Mouse (Mus musculus): ENCODE measurements at regions not wholly inside any gene's neighbourhood (a gene's known extent, or its start where the extent isn't known, plus 50 kb on each side); places are given as distances from the start of the nearest gene placed in this dataset.

DNA sequence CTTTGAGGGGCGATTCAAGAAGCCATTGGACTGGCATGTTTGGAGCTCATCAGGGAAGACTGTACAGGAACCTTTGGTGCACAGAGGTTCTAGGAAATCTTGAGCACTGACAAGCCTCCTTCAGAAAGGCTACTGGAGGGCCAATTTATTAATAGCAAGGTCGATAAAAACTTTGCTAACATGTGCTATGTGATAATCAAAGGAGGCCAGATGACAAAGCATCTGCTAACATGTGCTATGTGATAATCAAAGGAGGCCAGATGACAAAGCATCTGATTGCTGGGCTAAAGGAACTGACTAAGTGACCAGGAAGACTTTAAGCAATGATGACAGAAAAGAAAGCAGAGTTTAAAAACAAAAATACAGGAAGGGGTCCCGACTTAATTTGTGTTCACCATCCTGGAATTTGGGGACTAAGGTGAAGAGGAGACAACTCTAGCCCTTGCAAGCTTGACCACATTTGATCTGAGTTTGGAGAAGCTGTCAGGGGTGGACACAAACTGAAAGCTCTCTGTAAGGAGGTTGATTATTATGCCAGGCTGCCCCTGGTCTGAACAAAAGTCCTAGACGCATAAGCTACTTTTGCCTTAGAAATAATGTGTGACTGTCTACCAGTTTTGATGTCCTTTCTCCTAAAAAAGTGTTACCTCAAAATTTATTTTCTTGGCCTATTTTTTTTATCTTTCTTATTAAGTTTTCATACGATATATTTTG, 455.5 kb upstream of the Fam92a start:
- no peak overlapping the region for H3K9ac ChIP-seq (ENCODE audit: low read depth, low read length)
- peaks cover 6% of the 10 kb centered on the region for H3K27me3 ChIP-seq (ENCODE audit: control insufficient read depth, insufficient read depth, low read length)
- H3K4me1 ChIP-seq (replicated peaks; ENCODE audit: control insufficient read depth, insufficient read depth, low read length) = no peaks in the 10 kb centered on the region
- H3K4me3 ChIP-seq (ENCODE audit: low read depth, low read length) = no peak overlapping the region
- H3K4me2 ChIP-seq (replicated peaks; ENCODE audit: low read depth, low read length) = no peak overlapping the region
- DNase-seq (ENCODE audit: low spot score) (no peak), ATAC-seq (ENCODE audit: low FRiP score) (no peak)
- WGBS = 72% methylated on average over 5 of the region's 5 CpGs
- no peaks in the 10 kb centered on the region for H3K36me3 ChIP-seq (ENCODE audit: control insufficient read depth, insufficient read depth, low read length)
- no peak overlapping the region for H3K27ac ChIP-seq (ENCODE audit: low read depth, low read length)
- no peaks in the 10 kb centered on the region for H3K9me3 ChIP-seq (ENCODE audit: control insufficient read depth, low read length)

DNA sequence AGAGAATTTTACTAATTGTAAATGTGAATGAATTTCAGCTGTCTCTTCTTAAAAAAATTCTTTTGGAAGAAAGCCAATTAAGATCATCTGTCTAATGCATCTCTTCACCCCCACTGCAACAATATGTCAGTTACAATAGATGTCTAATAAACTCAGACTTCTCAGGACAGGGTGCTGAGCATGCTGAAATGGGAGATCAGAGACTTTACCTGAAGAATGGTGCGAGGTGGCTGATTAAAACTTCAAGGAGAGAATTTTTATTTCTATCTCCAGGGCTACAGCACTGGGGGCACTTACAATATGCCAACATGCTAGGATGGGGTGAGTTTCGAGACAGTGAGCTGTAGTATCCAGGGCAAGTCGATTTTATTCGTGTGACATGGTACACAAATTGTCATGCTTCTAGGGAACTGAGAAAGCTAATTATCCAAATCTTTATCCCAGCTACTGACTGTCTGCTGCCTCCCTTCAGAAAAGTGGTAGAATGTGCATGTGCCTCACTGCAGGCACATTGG, 449.0 kb upstream of the Fam92a start:
- DNase-seq (ENCODE audit: low spot score) = no peak
- peak; percentile 30; the same call in 1 of the 2 replicates for ATAC-seq (ENCODE audit: low FRiP score)

DNA sequence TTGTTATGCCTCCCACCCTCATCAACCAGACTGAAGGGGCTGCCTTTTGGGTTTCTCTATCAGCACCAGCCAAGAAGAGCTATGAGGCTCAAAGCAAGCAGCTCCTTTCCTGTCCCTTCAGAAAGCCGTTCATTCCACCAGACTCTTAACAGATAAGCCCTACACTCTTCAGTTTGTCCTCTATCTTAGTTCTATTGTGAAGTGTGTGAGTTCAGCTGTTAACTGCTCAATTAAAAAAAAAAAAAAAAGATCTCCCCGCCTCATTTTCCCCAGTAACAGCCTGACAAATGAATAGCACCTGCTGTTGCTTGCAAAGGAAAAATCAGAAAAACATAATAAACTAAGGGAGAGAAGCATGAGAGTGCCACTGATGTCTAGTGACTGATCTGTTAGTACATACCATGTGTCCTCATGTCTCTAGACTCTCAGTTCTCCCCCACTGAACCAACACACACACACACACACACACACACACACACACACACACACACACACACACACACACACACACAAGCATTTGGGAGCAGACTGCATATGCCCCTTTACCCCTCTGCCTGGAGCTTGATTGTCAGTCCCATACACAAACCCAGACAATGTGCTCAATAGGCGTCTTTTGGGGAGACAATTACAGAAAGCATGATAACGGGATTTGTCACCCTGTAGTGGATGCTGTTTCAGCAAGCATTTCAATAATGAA, 448.4 kb upstream of the Fam92a start:
- Histone ChIP-seq H3K4me1 (replicated peaks; ENCODE audit: control insufficient read depth, insufficient read depth, low read length) (no peaks in the 10 kb centered on the region; the same call in 1 of the 2 replicates), H3K36me3 (ENCODE audit: control insufficient read depth, insufficient read depth, low read length) (no peaks in the 10 kb centered on the region), H3K4me2 (replicated peaks; ENCODE audit: low read depth, low read length) (no peak overlapping the region), H3K27me3 (ENCODE audit: control insufficient read depth, insufficient read depth, low read length) (no peaks in the 10 kb centered on the region), H3K4me3 (ENCODE audit: low read depth, low read length) (no peak overlapping the region), H3K9ac (ENCODE audit: low read depth, low read length) (no peak overlapping the region), H3K27ac (ENCODE audit: low read depth, low read length) (no peak overlapping the region), H3K9me3 (ENCODE audit: control insufficient read depth, low read length) (no peaks in the 10 kb centered on the region)
- DNase-seq (ENCODE audit: low spot score) (no peak), ATAC-seq (ENCODE audit: low FRiP score) (peak; percentile 73)
- WGBS = 45% methylated on average over 4 of the region's 4 CpGs

More for the DNA sequence above, 449.0 kb upstream of the Fam92a start:
- Histone ChIP-seq H3K27me3 (ENCODE audit: control insufficient read depth, insufficient read depth, low read length) (no peaks in the 10 kb centered on the region; the same call in 1 of the 2 replicates), H3K9ac (ENCODE audit: low read depth, low read length) (no peak overlapping the region), H3K4me2 (replicated peaks; ENCODE audit: low read depth, low read length) (no peak overlapping the region), H3K27ac (ENCODE audit: low read depth, low read length) (no peak overlapping the region), H3K36me3 (ENCODE audit: control insufficient read depth, insufficient read depth, low read length) (no peaks in the 10 kb centered on the region), H3K4me3 (ENCODE audit: low read depth, low read length) (no peak overlapping the region), H3K9me3 (ENCODE audit: control insufficient read depth, low read length) (no peaks in the 10 kb centered on the region), H3K4me1 (replicated peaks; ENCODE audit: control insufficient read depth, insufficient read depth, low read length) (no peaks in the 10 kb centered on the region; the same call in 1 of the 2 replicates)
- 68% methylated on average over 4 of the region's 4 CpGs for WGBS

DNA sequence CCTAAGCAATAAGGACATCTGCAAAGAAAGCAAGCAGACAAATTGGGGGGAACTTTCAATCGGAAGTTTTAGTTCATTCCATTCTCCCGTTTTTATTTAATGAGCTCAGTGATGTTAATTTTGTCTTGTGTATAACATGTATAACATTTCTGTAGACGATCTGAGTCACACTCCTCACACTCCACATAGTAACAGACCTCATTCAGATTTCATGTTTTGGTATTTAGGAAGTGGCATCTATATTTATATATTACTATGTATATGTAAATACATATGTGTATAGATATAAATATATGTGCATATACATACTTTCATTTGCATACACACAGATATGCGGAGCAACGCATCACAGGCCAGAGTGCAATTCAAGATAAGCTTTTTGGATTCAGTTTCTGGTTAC, 444.9 kb upstream of the Fam92a start:
- DNase-seq (ENCODE audit: low spot score) = no peak
- no peaks in the 10 kb centered on the region; the same call in 1 of the 2 replicates for H3K4me1 ChIP-seq (replicated peaks; ENCODE audit: control insufficient read depth, insufficient read depth, low read length)
- H3K9me3 ChIP-seq (ENCODE audit: control insufficient read depth, low read length) = no peaks in the 10 kb centered on the region
- no peak for ATAC-seq (ENCODE audit: low FRiP score)
- H3K4me2 ChIP-seq (replicated peaks; ENCODE audit: low read depth, low read length) = no peak overlapping the region
- H3K27ac ChIP-seq (ENCODE audit: low read depth, low read length) = no peak overlapping the region
- no peak overlapping the region for H3K9ac ChIP-seq (ENCODE audit: low read depth, low read length)
- H3K36me3 ChIP-seq (ENCODE audit: control insufficient read depth, insufficient read depth, low read length) = no peaks in the 10 kb centered on the region
- 88% methylated on average over 5 of the region's 5 CpGs for WGBS
- H3K27me3 ChIP-seq (ENCODE audit: control insufficient read depth, insufficient read depth, low read length) = no peaks in the 10 kb centered on the region
- no peak overlapping the region for H3K4me3 ChIP-seq (ENCODE audit: low read depth, low read length)

DNA sequence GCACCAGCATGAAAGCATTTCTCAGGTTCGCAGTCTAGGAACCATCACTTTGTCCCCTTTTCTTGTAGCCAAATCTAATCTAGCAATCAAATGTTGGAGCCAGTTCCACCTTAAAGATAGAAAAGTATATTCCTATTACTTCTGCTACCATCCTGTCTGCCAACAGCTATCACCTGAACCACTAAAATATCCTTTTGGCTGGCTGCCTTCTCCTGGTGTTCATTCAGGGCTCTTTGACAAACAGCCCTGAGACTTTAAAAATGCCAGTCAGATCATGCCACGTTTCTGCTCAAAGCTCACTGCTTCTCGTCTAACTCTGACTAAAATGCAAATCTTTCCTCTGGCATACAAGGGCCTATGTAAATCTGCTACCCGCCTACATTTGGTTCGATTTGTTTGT, 439.7 kb upstream of the Fam92a start:
- WGBS = 75% methylated on average over 5 of the region's 5 CpGs
- Histone ChIP-seq H3K9ac (ENCODE audit: low read depth, low read length) (no peak overlapping the region), H3K27ac (ENCODE audit: low read depth, low read length) (no peak overlapping the region), H3K9me3 (ENCODE audit: control insufficient read depth, low read length) (no peaks in the 10 kb centered on the region), H3K4me1 (replicated peaks; ENCODE audit: control insufficient read depth, insufficient read depth, low read length) (no peaks in the 10 kb centered on the region), H3K36me3 (ENCODE audit: control insufficient read depth, insufficient read depth, low read length) (no peaks in the 10 kb centered on the region), H3K27me3 (ENCODE audit: control insufficient read depth, insufficient read depth, low read length) (no peaks in the 10 kb centered on the region), H3K4me3 (ENCODE audit: low read depth, low read length) (no peak overlapping the region), H3K4me2 (replicated peaks; ENCODE audit: low read depth, low read length) (no peak overlapping the region)
- DNase-seq (ENCODE audit: low spot score) (no peak), ATAC-seq (ENCODE audit: low FRiP score) (no peak)

DNA sequence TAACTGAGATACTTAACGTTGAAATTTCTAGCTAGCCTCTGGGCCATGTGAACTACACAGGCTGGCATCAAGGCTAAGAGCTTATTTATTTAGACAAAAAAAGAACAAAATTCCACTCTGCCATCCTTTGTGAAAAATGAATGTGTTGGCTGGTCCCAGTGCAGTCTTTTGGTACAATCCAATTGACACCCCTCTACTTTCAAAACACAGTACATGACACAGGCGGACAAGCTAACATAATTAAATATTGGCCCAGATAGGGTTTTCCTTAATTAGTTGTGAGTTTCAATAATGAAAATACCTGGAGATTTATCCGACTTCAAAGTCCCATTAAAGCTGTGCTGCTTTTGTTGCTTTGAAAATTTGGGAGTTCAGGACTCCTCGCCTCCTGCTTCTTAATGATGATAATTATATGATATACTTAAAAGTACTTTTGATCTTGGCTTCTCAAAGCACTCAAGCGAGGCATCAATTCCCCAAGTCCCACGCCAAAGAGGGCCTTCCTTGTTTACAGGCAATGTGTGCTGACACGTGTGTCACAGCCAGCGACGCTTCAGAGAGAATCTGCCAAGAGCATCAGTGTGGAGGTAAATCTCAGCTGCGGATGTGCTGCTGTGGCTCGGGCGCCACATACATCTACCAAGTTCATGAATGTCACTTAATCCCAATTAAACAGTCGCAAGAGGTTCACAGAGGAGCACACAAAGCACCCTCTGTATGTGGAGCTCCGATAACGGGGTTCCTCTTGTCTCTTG, 429.5 kb upstream of the Fam92a start:
- H3K36me3 ChIP-seq (ENCODE audit: control insufficient read depth, insufficient read depth, low read length) = no peaks in the 10 kb centered on the region
- H3K9ac ChIP-seq (ENCODE audit: low read depth, low read length) = no peak overlapping the region
- no peak for ATAC-seq (ENCODE audit: low FRiP score)
- H3K9me3 ChIP-seq (ENCODE audit: control insufficient read depth, low read length) = no peaks in the 10 kb centered on the region
- H3K4me2 ChIP-seq (replicated peaks; ENCODE audit: low read depth, low read length) = no peak overlapping the region
- no peak overlapping the region for H3K27ac ChIP-seq (ENCODE audit: low read depth, low read length)
- 85% methylated on average over 15 of the region's 15 CpGs for WGBS
- no peak for DNase-seq (ENCODE audit: low spot score)
- no peaks in the 10 kb centered on the region for H3K27me3 ChIP-seq (ENCODE audit: control insufficient read depth, insufficient read depth, low read length)
- H3K4me3 ChIP-seq (ENCODE audit: low read depth, low read length) = no peak overlapping the region
- no peaks in the 10 kb centered on the region for H3K4me1 ChIP-seq (replicated peaks; ENCODE audit: control insufficient read depth, insufficient read depth, low read length)

DNA sequence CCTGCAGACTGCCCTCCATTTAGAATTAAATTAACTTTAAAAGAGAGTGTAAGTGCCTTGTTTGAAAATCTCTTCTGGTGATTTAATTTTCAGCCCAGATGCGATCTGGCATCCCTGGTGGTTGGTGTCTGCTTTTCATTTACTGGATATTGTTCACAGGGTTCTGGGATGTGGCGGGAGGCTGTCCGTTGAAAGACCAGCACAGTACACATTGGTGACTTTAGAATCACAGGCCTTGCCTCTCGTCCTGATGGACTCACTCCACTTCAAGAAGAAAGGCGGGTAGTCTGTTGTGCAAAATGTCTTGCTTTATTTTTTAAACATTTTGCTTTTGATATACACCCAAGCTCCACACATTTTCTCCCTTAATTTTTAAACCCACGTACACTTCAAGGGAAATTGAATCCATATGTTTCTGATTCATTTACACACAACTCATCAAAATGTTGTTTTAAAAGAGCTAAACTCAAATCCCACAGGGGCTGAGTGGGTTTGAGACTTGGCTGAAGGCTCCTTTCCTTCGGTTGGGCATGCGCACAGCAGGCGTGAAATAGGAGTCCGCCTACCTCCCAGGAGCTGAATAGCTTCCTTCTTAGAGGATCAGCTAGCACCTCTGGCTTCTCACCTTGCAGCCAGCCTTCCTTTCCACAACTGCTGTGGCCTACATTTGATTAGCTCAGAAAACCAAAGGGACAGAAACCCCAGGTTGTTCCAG, 424.1 kb upstream of the Fam92a start:
- no peak overlapping the region for H3K9ac ChIP-seq (ENCODE audit: low read depth, low read length)
- H3K27ac ChIP-seq (ENCODE audit: low read depth, low read length) = no peak overlapping the region
- no peak for ATAC-seq (ENCODE audit: low FRiP score)
- H3K4me2 ChIP-seq (replicated peaks; ENCODE audit: low read depth, low read length) = no peak overlapping the region
- H3K27me3 ChIP-seq (ENCODE audit: control insufficient read depth, insufficient read depth, low read length) = no peaks in the 10 kb centered on the region
- H3K36me3 ChIP-seq (ENCODE audit: control insufficient read depth, insufficient read depth, low read length) = no peaks in the 10 kb centered on the region
- no peaks in the 10 kb centered on the region for H3K4me1 ChIP-seq (replicated peaks; ENCODE audit: control insufficient read depth, insufficient read depth, low read length)
- 60% methylated on average over 10 of the region's 10 CpGs for WGBS
- H3K9me3 ChIP-seq (ENCODE audit: control insufficient read depth, low read length) = no peaks in the 10 kb centered on the region
- H3K4me3 ChIP-seq (ENCODE audit: low read depth, low read length) = no peak overlapping the region
- DNase-seq (ENCODE audit: low spot score) = peak; percentile 22

DNA sequence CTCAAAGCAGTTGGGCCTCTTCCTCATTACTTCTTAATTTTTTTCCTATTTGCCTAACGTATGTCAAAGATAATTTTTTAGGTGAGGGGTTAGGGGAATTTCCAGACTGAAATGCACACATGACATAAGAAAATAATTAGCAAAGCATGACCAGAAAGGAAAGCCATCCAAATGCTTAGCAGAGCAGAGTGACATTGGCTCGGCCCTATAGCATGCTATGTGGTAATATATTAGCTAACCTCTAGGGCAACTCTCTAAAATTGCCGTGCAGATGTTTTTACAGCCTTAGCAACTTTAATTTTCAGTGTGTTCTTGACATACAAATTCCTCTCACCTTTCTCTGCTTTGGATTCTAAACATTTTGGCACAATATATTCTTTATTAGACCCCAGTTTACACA, 421.2 kb upstream of the Fam92a start:
- no peak for ATAC-seq (ENCODE audit: low FRiP score)
- H3K9me3 ChIP-seq (ENCODE audit: control insufficient read depth, low read length) = no peaks in the 10 kb centered on the region
- DNase-seq (ENCODE audit: low spot score) = no peak
- H3K4me2 ChIP-seq (replicated peaks; ENCODE audit: low read depth, low read length) = no peak overlapping the region
- H3K27ac ChIP-seq (ENCODE audit: low read depth, low read length) = no peak overlapping the region
- no peak overlapping the region for H3K4me3 ChIP-seq (ENCODE audit: low read depth, low read length)
- H3K27me3 ChIP-seq (ENCODE audit: control insufficient read depth, insufficient read depth, low read length) = no peaks in the 10 kb centered on the region
- no peak overlapping the region for H3K9ac ChIP-seq (ENCODE audit: low read depth, low read length)
- no peaks in the 10 kb centered on the region for H3K36me3 ChIP-seq (ENCODE audit: control insufficient read depth, insufficient read depth, low read length)
- H3K4me1 ChIP-seq (replicated peaks; ENCODE audit: control insufficient read depth, insufficient read depth, low read length) = no peaks in the 10 kb centered on the region
- WGBS = 75% methylated on average over 3 of the region's 3 CpGs
